Mouse (Mus musculus) intestine, postnatal 0 days (tissue): ENCODE data around the gene Edem2. TPM values are rescaled to one million over a fixed set of nuclear protein-coding genes. Genes with fewer than 3 reads are reported as not detected.

ENCODE experiments used
- ATAC-seq: fragments of 200-750 bp; cut with Nextera tagmentation; 2 replicates; pipeline ENCODE4 v1.8.0; 2017; ENCODE audit warnings: mild to moderate bottlenecking, moderate TSS enrichment, moderate library complexity
- H3K27ac ChIP-seq: fragments of 300-500 bp; sonication (generic); 2 replicates; pipeline ENCODE4 v1.5.1; 2014; ENCODE audit warnings: mild to moderate bottlenecking, low read depth, low read length, moderate library complexity
- H3K27me3 ChIP-seq: fragments of 300-500 bp; sonication (generic); replicated peaks from 2 replicates; pipeline ENCODE4 v1.6.1; 2014; ENCODE audit warnings: low read length, mixed read lengths; ENCODE audit not compliant: control insufficient read depth, insufficient read depth
- H3K36me3 ChIP-seq: fragments of 300-500 bp; sonication (generic); 2 replicates; pipeline ENCODE4 v1.6.1; 2014; ENCODE audit warnings: mild to moderate bottlenecking, moderate library complexity; ENCODE audit not compliant: control insufficient read depth, insufficient read depth
- H3K4me1 ChIP-seq: fragments of 300-500 bp; sonication (generic); replicated peaks from 2 replicates; pipeline ENCODE4 v1.6.1; 2014; ENCODE audit warnings: antibody characterized with exemption, low read length, mixed read lengths; ENCODE audit not compliant: control insufficient read depth, insufficient read depth
- H3K4me2 ChIP-seq: fragments of 300-500 bp; sonication (generic); replicated peaks from 2 replicates; pipeline ENCODE4 v1.6.1; 2014; ENCODE audit warnings: low read depth, mild to moderate bottlenecking, moderate library complexity
- H3K4me3 ChIP-seq: fragments of 300-500 bp; sonication (generic); 2 replicates; pipeline ENCODE4 v1.5.1; 2014; ENCODE audit warnings: low read depth, low read length
- H3K9ac ChIP-seq: fragments of 300-500 bp; sonication (generic); 2 replicates; pipeline ENCODE4 v1.6.1; 2014; ENCODE audit warnings: mild to moderate bottlenecking, low read depth, low read length
- H3K9me3 ChIP-seq: fragments of 300-500 bp; sonication (generic); 2 replicates; pipeline ENCODE4 v1.6.1; 2016; ENCODE audit warnings: mixed run types; ENCODE audit not compliant: control insufficient read depth
- CTCF ChIP-seq: sonication (generic); IDR thresholded peaks from 2 replicates; pipeline ENCODE4 v1.5.1; 2016; ENCODE audit warnings: low read depth, mild to moderate bottlenecking, control low read depth, antibody characterized with exemption, moderate library complexity
- WGBS: fragments of 180-500 bp; shearing (Covaris S2); extraction: QIAGEN DNeasy Blood & Tissue Kit; methylation state at CpG from one replicate; pipeline ENCODE4 v1.1.7; 2014; 5-methylcytosine and 5-hydroxymethylcytosine counted together
- polyA plus RNA-seq: library from polyadenylated mRNA; unstranded; fragments of >200 nt; fragmentation: Nextera tagmentation; extraction: Ambion mirVana; gene quantifications from 2 replicates; pipeline ENCODE4 v1.2.1, GENCODE M21; 2015

Gene Edem2
- polyA plus RNA-seq, 1 experiment from 2014 or later = 61.6 TPM

- H3K4me3 ChIP-seq = no peak overlapping the region
- H3K9ac ChIP-seq = no peak overlapping the region
- H3K27me3 ChIP-seq = no peaks in the 10 kb centered on the region
- no peaks in the 10 kb centered on the region for H3K9me3 ChIP-seq
- H3K36me3 ChIP-seq = peaks cover 76% of the 10 kb centered on the region
- 0 out of 2 replicates have a peak, but pooled peaks have one; percentile 22 for ATAC-seq
- no peaks in the 10 kb centered on the region for H3K4me1 ChIP-seq
- WGBS = 72% methylated on average over 6 of the region's 6 CpGs
- no peak for TF ChIP-seq CTCF
- H3K27ac ChIP-seq = no peak overlapping the region
- no peak overlapping the region for H3K4me2 ChIP-seq
These were observed 65.3 kb downstream of the Edem2 start for GRCm38 (mm10) chr2:155663910-155664460.

GRCm38 (mm10) chr2:155663097-155663496 is 66.2 kb downstream of the Edem2 start:
- WGBS = 25% methylated on average over 5 of the region's 5 CpGs
- Histone ChIP-seq H3K9ac (no peak overlapping the region), H3K4me1 (no peaks in the 10 kb centered on the region), H3K9me3 (no peaks in the 10 kb centered on the region), H3K27ac (no peak overlapping the region), H3K4me3 (no peak overlapping the region), H3K4me2 (no peak overlapping the region), H3K27me3 (no peaks in the 10 kb centered on the region), H3K36me3 (peaks cover 78% of the 10 kb centered on the region)
- TF ChIP-seq CTCF = peak; percentile 81
- no peak for ATAC-seq

GRCm38 (mm10) chr2:155662390-155662789 is 66.9 kb downstream of the Edem2 start:
- TF ChIP-seq CTCF = no peak
- no peak overlapping the region for H3K9ac ChIP-seq
- no peak overlapping the region for H3K4me2 ChIP-seq
- 95% methylated on average over 5 of the region's 5 CpGs for WGBS
- no peaks in the 10 kb centered on the region for H3K9me3 ChIP-seq
- H3K4me3 ChIP-seq = no peak overlapping the region
- no peaks in the 10 kb centered on the region for H3K27me3 ChIP-seq
- no peak overlapping the region for H3K27ac ChIP-seq
- peaks cover 79% of the 10 kb centered on the region for H3K36me3 ChIP-seq
- H3K4me1 ChIP-seq = no peaks in the 10 kb centered on the region
- ATAC-seq = no peak

- H3K36me3 ChIP-seq = peaks cover 80% of the 10 kb centered on the region
- H3K27me3 ChIP-seq = no peaks in the 10 kb centered on the region
- H3K4me2 ChIP-seq = no peak overlapping the region
- no peak for TF ChIP-seq CTCF
- no peak overlapping the region for H3K27ac ChIP-seq
- H3K4me3 ChIP-seq = no peak overlapping the region
- no peaks in the 10 kb centered on the region for H3K4me1 ChIP-seq
- no peak overlapping the region for H3K9ac ChIP-seq
- H3K9me3 ChIP-seq = no peaks in the 10 kb centered on the region
- WGBS = 88% methylated on average over 6 of the region's 6 CpGs
- ATAC-seq = no peak
These were observed 73.4 kb downstream of the Edem2 start for GRCm38 (mm10) chr2:155655759-155656372.

GRCm38 (mm10) chr2:155652618-155653017 is 76.7 kb downstream of the Edem2 start:
- Histone ChIP-seq H3K27me3 (no peaks in the 10 kb centered on the region), H3K4me3 (no peak overlapping the region), H3K9ac (no peak overlapping the region), H3K4me2 (no peak overlapping the region), H3K9me3 (no peaks in the 10 kb centered on the region), H3K36me3 (peaks cover 88% of the 10 kb centered on the region), H3K4me1 (no peaks in the 10 kb centered on the region), H3K27ac (no peak overlapping the region)
- WGBS = 95% methylated on average over 5 of the region's 5 CpGs
- no peak for TF ChIP-seq CTCF
- no peak for ATAC-seq

Other genes starting within 250 kb of the Edem2 start
- 8.4 and 9.5 TPM in 2 replicates for gene Acss2, start 211.5 kb downstream of the Edem2 start, polyA plus RNA-seq
- 2.6 and 2.7 TPM in 2 replicates for gene Ggt7, start 211.2 kb downstream of the Edem2 start, polyA plus RNA-seq
- gene Gss, start 136.7 kb downstream of the Edem2 start, polyA plus RNA-seq = 210 and 219 TPM in 2 replicates
- gene Myh7b, start 118.3 kb downstream of the Edem2 start, polyA plus RNA-seq = 2.7 and 2.8 TPM in 2 replicates
- 64.8 and 67.5 TPM in 2 replicates for gene Trpc4ap, start 37.1 kb downstream of the Edem2 start, polyA plus RNA-seq
- gene Gm17581, start 6.4 kb upstream of the Edem2 start, polyA plus RNA-seq = not detected in 2 replicates
- 8.0 and 8.3 TPM in 2 replicates for gene Procr, start 21.6 kb upstream of the Edem2 start, polyA plus RNA-seq
- gene Mmp24, start 45.9 kb upstream of the Edem2 start, polyA plus RNA-seq = 0.17 and 0.22 TPM in 2 replicates
- 40.0 and 42.3 TPM in 2 replicates for gene BC029722, start 90.0 kb upstream of the Edem2 start, polyA plus RNA-seq
- 318 and 321 TPM in 2 replicates for gene Eif6, start 97.5 kb upstream of the Edem2 start, polyA plus RNA-seq
- 0.31 and 0.37 TPM in 2 replicates for gene Fam83c, start 105.4 kb upstream of the Edem2 start, polyA plus RNA-seq
- 39.5 and 40.4 TPM in 2 replicates for gene Uqcc1, start 200.8 kb upstream of the Edem2 start, polyA plus RNA-seq
- not detected in 2 replicates for gene Gm15557, start 211.3 kb upstream of the Edem2 start, polyA plus RNA-seq
- 0.26 and 1.0 TPM in 2 replicates for gene Gdf5, start 215.9 kb upstream of the Edem2 start, polyA plus RNA-seq
- gene Cep250, start 227.0 kb upstream of the Edem2 start, polyA plus RNA-seq = 4.0 and 5.9 TPM in 2 replicates